Mouse (Mus musculus): ENCODE data around the gene Dync1h1. TPM values are rescaled to one million over a fixed set of nuclear protein-coding genes. Genes with fewer than 3 reads are reported as not detected.

Dync1h1 gene
- polyA plus RNA-seq (2015; fragmentation: Nextera tagmentation; extraction: Ambion mirVana): 10.0 and 13.6 TPM in 2 replicates

DNA sequence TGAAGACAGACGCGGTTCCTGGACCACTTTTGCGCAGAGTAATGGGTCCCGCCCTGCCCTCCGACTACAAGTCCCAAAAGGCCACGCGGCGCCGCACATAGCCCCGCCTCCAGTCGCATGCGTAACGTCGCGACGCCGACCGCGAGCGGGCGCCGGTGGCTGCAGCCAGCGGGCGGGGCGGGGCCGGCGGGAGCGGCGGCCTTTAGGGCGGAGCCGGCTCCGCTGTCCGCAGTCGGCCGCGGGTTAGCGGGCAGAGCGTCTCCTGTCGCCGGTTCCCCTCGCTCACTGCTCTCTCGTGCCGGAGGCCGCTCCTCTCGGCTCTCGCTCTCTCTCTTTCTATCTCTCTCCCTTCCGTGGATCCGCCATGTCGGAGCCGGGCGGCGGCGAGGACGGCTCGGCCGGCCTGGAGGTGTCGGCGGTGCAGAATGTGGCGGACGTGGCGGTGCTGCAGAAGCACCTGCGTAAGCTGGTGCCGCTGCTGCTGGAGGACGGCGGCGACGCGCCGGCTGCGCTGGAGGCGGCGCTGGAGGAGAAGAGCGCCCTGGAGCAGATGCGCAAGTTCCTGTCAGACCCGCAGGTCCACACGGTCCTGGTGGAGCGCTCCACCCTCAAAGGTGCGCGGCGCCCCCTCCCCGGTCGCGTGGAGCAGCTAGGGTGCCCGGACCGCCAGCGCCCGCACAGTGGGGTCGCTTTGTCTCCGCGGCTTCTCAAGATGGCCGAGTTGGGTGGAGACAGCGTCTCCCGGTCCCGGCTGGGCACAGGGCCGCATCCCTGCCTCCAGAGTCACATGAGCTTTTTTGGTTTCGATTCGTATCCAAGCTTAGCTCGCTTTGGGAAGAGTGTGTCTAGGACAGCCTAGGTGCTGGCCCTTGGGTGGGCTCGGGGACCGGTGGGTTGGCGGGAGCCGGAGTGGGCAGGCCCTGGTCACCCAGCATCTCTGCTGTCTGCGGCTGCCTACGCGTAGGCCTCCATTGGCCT is at the start of gene Dync1h1:
Gene Dync1h1, plus strand, starts transcription at position 212 of the 978 bp plus-strand sequence.
- Histone ChIP-seq H3K4me3 (ENCODE audit: low read depth, low read length) (peak within 1 kb of the TSS; percentile 98), H3K36me3 (ENCODE audit: control insufficient read depth, insufficient read depth) (no peaks in the 10 kb centered on the region), H3K27me3 (ENCODE audit: control insufficient read depth, insufficient read depth, low read depth, low read length) (no peaks in the 10 kb centered on the region; the same call in 1 of the 2 replicates), H3K9ac (ENCODE audit: low read depth, low read length) (peak within 1 kb of the TSS; percentile 94), H3K9me3 (replicated peaks; ENCODE audit: control insufficient read depth, low read length) (no peaks in the 10 kb centered on the region), H3K4me1 (ENCODE audit: control insufficient read depth, low read depth, low read length) (peaks cover 24% of the 10 kb centered on the region), H3K27ac (ENCODE audit: low read length) (peak within 1 kb of the TSS; percentile 97), H3K4me2 (ENCODE audit: low read depth, low read length) (peak within 1 kb of the TSS; percentile 75)
- ATAC-seq (ENCODE audit: low read depth): peak; percentile 93
- WGBS (ENCODE audit: insufficient replicate concordance): under 1% methylated on average over 102 of the region's 105 CpGs

- no peaks in the 10 kb centered on the region for H3K27me3 ChIP-seq (ENCODE audit: control insufficient read depth, insufficient read depth, low read depth, low read length)
- H3K27ac ChIP-seq (ENCODE audit: low read length): no peak overlapping the region
- peaks cover 12% of the 10 kb centered on the region for H3K4me1 ChIP-seq (ENCODE audit: control insufficient read depth, low read depth, low read length)
- peaks cover 28% of the 10 kb centered on the region for H3K36me3 ChIP-seq (ENCODE audit: control insufficient read depth, insufficient read depth)
- no peak overlapping the region for H3K4me3 ChIP-seq (ENCODE audit: low read depth, low read length)
- no peak overlapping the region for H3K4me2 ChIP-seq (ENCODE audit: low read depth, low read length)
- no peak for ATAC-seq (ENCODE audit: low read depth)
- no peaks in the 10 kb centered on the region for H3K9me3 ChIP-seq (replicated peaks; ENCODE audit: control insufficient read depth, low read length)
- 84% methylated on average over 13 of the region's 13 CpGs for WGBS (ENCODE audit: insufficient replicate concordance)
- no peak overlapping the region for H3K9ac ChIP-seq (ENCODE audit: low read depth, low read length)
These were observed 49.1 kb upstream of the Dync1h1 start for GRCm38 (mm10) chr12:110552113-110552512.

GRCm38 (mm10) chr12:110553362-110553761 is 47.9 kb upstream of the Dync1h1 start:
- Histone ChIP-seq H3K4me3 (ENCODE audit: low read depth, low read length) (no peak overlapping the region), H3K27ac (ENCODE audit: low read length) (no peak overlapping the region), H3K9ac (ENCODE audit: low read depth, low read length) (no peak overlapping the region), H3K36me3 (ENCODE audit: control insufficient read depth, insufficient read depth) (peaks cover 29% of the 10 kb centered on the region), H3K27me3 (ENCODE audit: control insufficient read depth, insufficient read depth, low read depth, low read length) (no peaks in the 10 kb centered on the region), H3K4me2 (ENCODE audit: low read depth, low read length) (no peak overlapping the region), H3K9me3 (replicated peaks; ENCODE audit: control insufficient read depth, low read length) (no peaks in the 10 kb centered on the region), H3K4me1 (ENCODE audit: control insufficient read depth, low read depth, low read length) (peaks cover 12% of the 10 kb centered on the region)
- no peak for ATAC-seq (ENCODE audit: low read depth)
- WGBS (ENCODE audit: insufficient replicate concordance): 87% methylated on average over 5 of the region's 5 CpGs

- Histone ChIP-seq H3K4me3 (ENCODE audit: low read depth, low read length) (no peak overlapping the region), H3K4me1 (ENCODE audit: control insufficient read depth, low read depth, low read length) (no peaks in the 10 kb centered on the region), H3K36me3 (ENCODE audit: control insufficient read depth, insufficient read depth) (peaks cover 42% of the 10 kb centered on the region), H3K9me3 (replicated peaks; ENCODE audit: control insufficient read depth, low read length) (no peaks in the 10 kb centered on the region), H3K27me3 (ENCODE audit: control insufficient read depth, insufficient read depth, low read depth, low read length) (no peaks in the 10 kb centered on the region), H3K4me2 (ENCODE audit: low read depth, low read length) (no peak overlapping the region), H3K9ac (ENCODE audit: low read depth, low read length) (no peak overlapping the region), H3K27ac (ENCODE audit: low read length) (no peak overlapping the region)
- no peak for ATAC-seq (ENCODE audit: low read depth)
- 89% methylated on average over 21 of the region's 21 CpGs for WGBS (ENCODE audit: insufficient replicate concordance)
These were observed 45.6 kb upstream of the Dync1h1 start for GRCm38 (mm10) chr12:110555536-110556240.

- Histone ChIP-seq H3K4me3 (ENCODE audit: low read depth, low read length) (no peak overlapping the region), H3K27ac (ENCODE audit: low read length) (no peak overlapping the region), H3K36me3 (ENCODE audit: control insufficient read depth, insufficient read depth) (peaks cover 43% of the 10 kb centered on the region), H3K9me3 (replicated peaks; ENCODE audit: control insufficient read depth, low read length) (no peaks in the 10 kb centered on the region), H3K9ac (ENCODE audit: low read depth, low read length) (no peak overlapping the region), H3K4me2 (ENCODE audit: low read depth, low read length) (no peak overlapping the region), H3K27me3 (ENCODE audit: control insufficient read depth, insufficient read depth, low read depth, low read length) (no peaks in the 10 kb centered on the region), H3K4me1 (ENCODE audit: control insufficient read depth, low read depth, low read length) (no peaks in the 10 kb centered on the region)
- 87% methylated on average over 18 of the region's 18 CpGs for WGBS (ENCODE audit: insufficient replicate concordance)
- ATAC-seq (ENCODE audit: low read depth): no peak
These were observed 44.2 kb upstream of the Dync1h1 start for GRCm38 (mm10) chr12:110556861-110557628.

GRCm38 (mm10) chr12:110558175-110558574 is 43.1 kb upstream of the Dync1h1 start:
- 89% methylated on average over 7 of the region's 7 CpGs for WGBS (ENCODE audit: insufficient replicate concordance)
- Histone ChIP-seq H3K4me3 (ENCODE audit: low read depth, low read length) (no peak overlapping the region), H3K9me3 (replicated peaks; ENCODE audit: control insufficient read depth, low read length) (no peaks in the 10 kb centered on the region), H3K4me1 (ENCODE audit: control insufficient read depth, low read depth, low read length) (no peaks in the 10 kb centered on the region), H3K36me3 (ENCODE audit: control insufficient read depth, insufficient read depth) (peaks cover 34% of the 10 kb centered on the region), H3K27me3 (ENCODE audit: control insufficient read depth, insufficient read depth, low read depth, low read length) (no peaks in the 10 kb centered on the region), H3K27ac (ENCODE audit: low read length) (no peak overlapping the region), H3K9ac (ENCODE audit: low read depth, low read length) (no peak overlapping the region), H3K4me2 (ENCODE audit: low read depth, low read length) (no peak overlapping the region)
- no peak for ATAC-seq (ENCODE audit: low read depth)

GRCm38 (mm10) chr12:110563383-110563782 is 37.9 kb upstream of the Dync1h1 start:
- H3K9me3 ChIP-seq (replicated peaks; ENCODE audit: control insufficient read depth, low read length): no peaks in the 10 kb centered on the region
- H3K9ac ChIP-seq (ENCODE audit: low read depth, low read length): no peak overlapping the region
- ATAC-seq (ENCODE audit: low read depth): peak; percentile 51
- no peaks in the 10 kb centered on the region for H3K27me3 ChIP-seq (ENCODE audit: control insufficient read depth, insufficient read depth, low read depth, low read length)
- WGBS (ENCODE audit: insufficient replicate concordance): 67% methylated on average over 11 of the region's 11 CpGs
- H3K4me1 ChIP-seq (ENCODE audit: control insufficient read depth, low read depth, low read length): no peaks in the 10 kb centered on the region
- peaks cover 22% of the 10 kb centered on the region for H3K36me3 ChIP-seq (ENCODE audit: control insufficient read depth, insufficient read depth)
- H3K4me2 ChIP-seq (ENCODE audit: low read depth, low read length): no peak overlapping the region
- no peak overlapping the region; the same call in 1 of the 2 replicates for H3K27ac ChIP-seq (ENCODE audit: low read length)
- no peak overlapping the region for H3K4me3 ChIP-seq (ENCODE audit: low read depth, low read length)

DNA sequence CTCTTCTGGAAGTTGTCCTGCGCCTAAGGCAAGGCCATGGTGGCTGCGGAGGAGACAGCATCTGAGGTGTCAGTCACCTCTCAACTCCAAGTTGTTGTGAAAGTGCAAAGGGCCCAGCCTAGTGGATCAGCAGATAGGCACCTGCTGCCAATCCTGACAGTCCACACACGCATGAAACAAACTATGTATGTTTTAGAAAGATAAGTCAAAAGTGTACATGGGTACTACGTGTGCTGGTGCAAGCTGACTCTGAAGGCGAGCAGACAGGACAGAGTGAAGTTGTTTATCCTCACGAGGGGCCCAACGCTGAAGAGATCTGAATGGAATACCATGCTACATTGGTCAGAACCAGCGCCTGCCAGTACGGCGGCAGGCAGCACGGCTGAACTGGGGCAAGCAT is 36.4 kb upstream of the Dync1h1 start:
- ATAC-seq (ENCODE audit: low read depth): peak; percentile 84
- peaks cover 10% of the 10 kb centered on the region for H3K36me3 ChIP-seq (ENCODE audit: control insufficient read depth, insufficient read depth)
- H3K27me3 ChIP-seq (ENCODE audit: control insufficient read depth, insufficient read depth, low read depth, low read length): no peaks in the 10 kb centered on the region
- 76% methylated on average over 11 of the region's 11 CpGs for WGBS (ENCODE audit: insufficient replicate concordance)
- H3K27ac ChIP-seq (ENCODE audit: low read length): peak overlapping the region; percentile 37; the same call in 1 of the 2 replicates
- no peaks in the 10 kb centered on the region for H3K4me1 ChIP-seq (ENCODE audit: control insufficient read depth, low read depth, low read length)
- H3K4me3 ChIP-seq (ENCODE audit: low read depth, low read length): no peak overlapping the region
- H3K9me3 ChIP-seq (replicated peaks; ENCODE audit: control insufficient read depth, low read length): no peaks in the 10 kb centered on the region
- H3K9ac ChIP-seq (ENCODE audit: low read depth, low read length): no peak overlapping the region
- H3K4me2 ChIP-seq (ENCODE audit: low read depth, low read length): no peak overlapping the region
